In genomic region chr13:54621155-54621932, GRCm38 (mm10) we compare ENCODE assay signal across 8 mouse cellular contexts. TPM values are rescaled to one million over a fixed set of nuclear protein-coding genes. Genes with fewer than 3 reads are reported as not detected.
DNase-seq lines count a peak whose midpoint lies in the region; ATAC-seq and TF ChIP-seq lines count a peak whose summit lies in the region.

Gene Faf2 (plus strand): TSS chr13:54621784.

- peak within 1 kb of the TSS; percentile 70 for H3K27ac ChIP-seq in cortical plate, adult 2 months (ENCODE audit: insufficient read depth, low read length)

- TF ChIP-seq CTCF in cortical plate, adult 2 months (IDR thresholded peaks at IDR 0.05; ENCODE audit: extremely low read depth, insufficient read depth, low read length): peak; percentile 76

- peaks cover 4% of the 10 kb centered on the region for H3K4me1 ChIP-seq in cortical plate, adult 2 months (ENCODE audit: control insufficient read depth, insufficient read depth, low read length)

- peak; percentile 99 for DNase-seq in gastrocnemius, postnatal 10 days
- peak; percentile 98 for DNase-seq in induced T-regulatory cell, adult 2 months (ENCODE audit: low read depth)
- peak; percentile 91 to 99 for DNase-seq in left cerebral cortex, adult 9 months (ENCODE audit: low spot score in 2 of 2)
- peak; percentile 99 for DNase-seq in right cerebral cortex, postnatal 14 days
- peak; percentile 97 to 98 for DNase-seq in urinary bladder, postnatal 36 days (ENCODE audit: low spot score in 2 of 2)

- peak within 1 kb of the TSS; percentile 90 for H3K4me3 ChIP-seq in cortical plate, adult 2 months (ENCODE audit: insufficient read depth, low read length)

- TF ChIP-seq POLR2A in cortical plate, adult 2 months (IDR thresholded peaks at IDR 0.05; ENCODE audit: extremely low read depth, insufficient read depth, low read length): peak; percentile 79; the same call in 1 of the 2 replicates

- ATAC-seq in activated CD4-positive, CD25-positive, alpha-beta regulatory T cell, adult 4 months: peak; percentile 91
- peak; percentile 99 for ATAC-seq in megakaryocyte progenitor cell, adult 5-6 weeks (replicated peaks; ENCODE audit: poor library complexity)

RNA-seq across cellular contexts. Expression of gene Faf2, which starts in this region (rescaled TPM):
- 10 to 100 TPM; 80.6 to 89.1 TPM for polyA plus RNA-seq in activated CD4-positive, CD25-positive, alpha-beta regulatory T cell, adult 4 months (2017; shearing (Covaris generic))
- polyA plus RNA-seq in cortical plate, adult 2 months (2012; rRNA removed): 30.7 and 34.6 TPM in 2 replicates
- total RNA-seq in gastrocnemius, postnatal 10 days (2021): 10 to 100 TPM; 21.7 to 27.3 TPM
- 40.8 and 43.9 TPM in 2 replicates for total RNA-seq in megakaryocyte progenitor cell, adult 5-6 weeks (2015)
- total RNA-seq in megakaryocyte progenitor cell, adult 5-6 weeks (2017): 37.4 and 38.6 TPM in 2 replicates

Comparison
In these comparisons a context has a peak if more than half of its experiments do, and no peak if none do; other contexts are left out.
1. Peak in every context shown above with its lines: DNase-seq, ATAC-seq, H3K4me3 ChIP-seq and H3K27ac ChIP-seq.